Mouse (Mus musculus) neural tube, embryonic 11.5 days (tissue): ENCODE results near the gene Dhx32. TPM values are rescaled to one million over a fixed set of nuclear protein-coding genes. Genes with fewer than 3 reads are reported as not detected.
"Not testable (repeated sequence)": the region's sequence is repeated elsewhere in the genome, so short reads cannot be mapped to it uniquely, and the experiment has no call there.

Experiments used
- ATAC-seq: fragments of 200-750 bp; cut with Nextera tagmentation; 2 replicates; pipeline ENCODE4 v1.8.0; 2017; ENCODE audit warnings: moderate number of reproducible peaks, mild to moderate bottlenecking, moderate TSS enrichment, moderate library complexity; ENCODE audit not compliant: insufficient read depth, low FRiP score, low TSS enrichment
- DNase-seq: peaks from one replicate; pipeline ENCODE4 v3.0.0-alpha.2; 2015; ENCODE audit warnings: low spot score
- H3K27ac ChIP-seq: fragments of 300-500 bp; sonication (generic); 2 replicates; pipeline ENCODE4 v1.5.1; 2014; ENCODE audit warnings: low read depth, mild to moderate bottlenecking, low read length
- H3K27me3 ChIP-seq: fragments of 300-500 bp; sonication (generic); 2 replicates; pipeline ENCODE4 v1.6.1; 2014; ENCODE audit warnings: mild to moderate bottlenecking, low read length, mixed read lengths; ENCODE audit not compliant: control insufficient read depth, insufficient read depth
- H3K36me3 ChIP-seq: fragments of 300-500 bp; sonication (generic); 2 replicates; pipeline ENCODE4 v1.6.1; 2014; ENCODE audit warnings: mild to moderate bottlenecking, low read length, moderate library complexity, mixed read lengths; ENCODE audit not compliant: control insufficient read depth, insufficient read depth
- H3K4me1 ChIP-seq: fragments of 300-500 bp; sonication (generic); 2 replicates; pipeline ENCODE4 v1.6.1; 2014; ENCODE audit warnings: low read length, mixed read lengths; ENCODE audit not compliant: control insufficient read depth, insufficient read depth
- H3K4me2 ChIP-seq: fragments of 300-500 bp; sonication (generic); 2 replicates; pipeline ENCODE4 v1.6.1; 2014; ENCODE audit warnings: low read depth, mild to moderate bottlenecking, moderate library complexity
- H3K4me3 ChIP-seq: fragments of 300-500 bp; sonication (generic); 2 replicates; pipeline ENCODE4 v1.5.1; 2014; ENCODE audit warnings: low read depth, low read length
- H3K9ac ChIP-seq: fragments of 300-500 bp; sonication (generic); 2 replicates; pipeline ENCODE4 v1.6.1; 2014; ENCODE audit warnings: mild to moderate bottlenecking, low read length
- H3K9me3 ChIP-seq: fragments of 300-500 bp; sonication (generic); 2 replicates; pipeline ENCODE4 v1.6.1; 2016; ENCODE audit warnings: low read length; ENCODE audit not compliant: control insufficient read depth
- WGBS: fragments of 180-500 bp; shearing (Covaris S2); extraction: QIAGEN DNeasy Blood & Tissue Kit; methylation state at CpG from one replicate; pipeline ENCODE4 v1.1.7; 2014; 5-methylcytosine and 5-hydroxymethylcytosine counted together
- polyA plus RNA-seq: library from polyadenylated mRNA; unstranded; fragments of >200 nt; fragmentation: Nextera tagmentation; extraction: Ambion mirVana; gene quantifications from 2 replicates; pipeline ENCODE4 v1.2.1, GENCODE M21; 2014

The Dhx32 gene
- polyA plus RNA-seq, 1 experiment from 2014 or later, result 52.7 TPM

DNA sequence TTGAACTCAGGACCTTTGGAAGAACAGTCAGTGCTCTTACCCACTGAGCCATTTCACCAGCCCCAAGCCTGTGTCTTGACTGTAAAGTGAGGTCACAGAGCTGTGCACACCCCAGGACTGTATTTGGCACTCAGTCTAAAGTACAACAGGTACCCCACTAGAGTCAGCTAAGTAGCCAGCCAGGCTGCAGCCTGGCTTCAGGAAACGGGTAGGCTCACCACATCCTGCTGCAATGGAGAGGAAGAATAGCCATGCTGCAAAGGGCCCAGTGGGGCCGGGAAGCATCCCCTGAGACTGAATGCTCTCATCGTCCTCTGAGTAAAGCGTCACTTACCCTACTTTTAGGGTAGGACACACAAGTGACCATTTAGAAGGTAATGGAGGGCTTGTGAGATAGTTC, 82.6 kb downstream of the Dhx32 start:
- WGBS, result 85% methylated on average over 4 of the region's 4 CpGs

GRCm38 (mm10) chr7:133698021-133698709, 84.4 kb downstream of the Dhx32 start:
- 91% methylated on average over 12 of the region's 12 CpGs for WGBS
- no peaks in the 10 kb centered on the region for H3K9me3 ChIP-seq
- no peak for ATAC-seq
- H3K27ac ChIP-seq, result no peak overlapping the region
- no peak for DNase-seq
- H3K9ac ChIP-seq, result no peak overlapping the region
- no peaks in the 10 kb centered on the region for H3K36me3 ChIP-seq
- H3K4me3 ChIP-seq, result no peak overlapping the region
- no peak overlapping the region for H3K4me2 ChIP-seq
- H3K4me1 ChIP-seq, result no peaks in the 10 kb centered on the region
- H3K27me3 ChIP-seq, result no peaks in the 10 kb centered on the region

More for the DNA sequence above, 82.6 kb downstream of the Dhx32 start:
- Histone ChIP-seq H3K4me3 (no peak overlapping the region), H3K4me2 (no peak overlapping the region), H3K36me3 (no peaks in the 10 kb centered on the region), H3K9me3 (no peaks in the 10 kb centered on the region), H3K4me1 (no peaks in the 10 kb centered on the region), H3K27ac (no peak overlapping the region), H3K27me3 (no peaks in the 10 kb centered on the region), H3K9ac (no peak overlapping the region)
- no peak for DNase-seq
- no peak for ATAC-seq

GRCm38 (mm10) chr7:133685644-133686043, 96.9 kb downstream of the Dhx32 start:
- H3K4me3 ChIP-seq, H3K4me1 ChIP-seq, ATAC-seq, H3K9me3 ChIP-seq, H3K27ac ChIP-seq, H3K36me3 ChIP-seq, H3K9ac ChIP-seq, H3K4me2 ChIP-seq, H3K27me3 ChIP-seq, DNase-seq: not testable (repeated sequence)

DNA sequence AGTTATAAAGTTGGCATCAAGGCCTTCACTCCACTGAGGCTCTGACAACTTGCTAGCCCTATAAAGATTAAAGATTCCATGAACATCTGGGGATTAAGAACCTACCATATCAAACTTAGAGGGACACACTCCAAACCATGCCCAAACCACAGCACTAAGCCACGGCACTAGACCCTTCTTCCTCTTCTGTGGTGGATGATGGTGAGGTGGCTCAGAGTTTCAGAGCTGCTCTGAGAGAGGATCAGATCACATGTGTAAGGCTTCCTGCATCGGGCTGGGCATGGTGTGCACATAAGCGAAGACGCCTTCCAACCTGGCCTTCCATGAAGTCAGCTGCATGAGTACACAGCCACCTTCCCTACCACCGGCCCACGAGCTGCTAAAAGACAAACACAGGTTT, 97.8 kb downstream of the Dhx32 start:
- no peak for ATAC-seq
- H3K9ac ChIP-seq, result no peak overlapping the region
- H3K4me1 ChIP-seq, result no peaks in the 10 kb centered on the region
- DNase-seq, result no peak
- H3K27ac ChIP-seq, result no peak overlapping the region
- no peaks in the 10 kb centered on the region for H3K27me3 ChIP-seq
- H3K36me3 ChIP-seq, result no peaks in the 10 kb centered on the region
- H3K9me3 ChIP-seq, result peaks cover 3% of the 10 kb centered on the region; the same call in 1 of the 2 replicates
- no peak overlapping the region for H3K4me3 ChIP-seq
- 93% methylated on average over 6 of the region's 6 CpGs for WGBS
- no peak overlapping the region for H3K4me2 ChIP-seq

DNA sequence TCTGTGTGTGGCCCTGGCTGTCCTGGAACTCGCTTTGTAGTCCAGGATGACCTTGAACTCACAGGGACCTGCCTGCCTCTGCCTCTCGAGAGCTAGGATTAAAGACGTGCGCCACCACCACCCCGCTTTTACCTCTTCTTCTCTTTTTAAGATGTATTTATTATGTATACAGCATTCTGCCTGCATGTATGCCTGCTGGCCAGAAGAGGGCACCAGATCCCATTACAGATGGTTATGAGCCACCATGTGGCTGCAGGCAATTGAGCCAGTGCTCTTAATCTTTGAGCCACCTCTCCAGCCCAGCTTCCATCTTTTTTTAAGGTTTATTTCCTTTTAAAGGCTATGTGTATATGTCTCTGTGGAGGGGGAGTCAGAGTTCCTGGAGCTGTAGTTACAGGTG, 98.4 kb downstream of the Dhx32 start:
- H3K27me3 ChIP-seq, result no peaks in the 10 kb centered on the region
- no peak overlapping the region for H3K4me3 ChIP-seq
- 88% methylated on average over 5 of the region's 5 CpGs for WGBS
- H3K27ac ChIP-seq, result no peak overlapping the region
- no peak overlapping the region for H3K4me2 ChIP-seq
- H3K36me3 ChIP-seq, result no peaks in the 10 kb centered on the region
- H3K9ac ChIP-seq, result no peak overlapping the region
- no peak for ATAC-seq
- no peaks in the 10 kb centered on the region for H3K4me1 ChIP-seq
- no peak for DNase-seq
- H3K9me3 ChIP-seq, result peaks cover 3% of the 10 kb centered on the region; the same call in 1 of the 2 replicates

DNA sequence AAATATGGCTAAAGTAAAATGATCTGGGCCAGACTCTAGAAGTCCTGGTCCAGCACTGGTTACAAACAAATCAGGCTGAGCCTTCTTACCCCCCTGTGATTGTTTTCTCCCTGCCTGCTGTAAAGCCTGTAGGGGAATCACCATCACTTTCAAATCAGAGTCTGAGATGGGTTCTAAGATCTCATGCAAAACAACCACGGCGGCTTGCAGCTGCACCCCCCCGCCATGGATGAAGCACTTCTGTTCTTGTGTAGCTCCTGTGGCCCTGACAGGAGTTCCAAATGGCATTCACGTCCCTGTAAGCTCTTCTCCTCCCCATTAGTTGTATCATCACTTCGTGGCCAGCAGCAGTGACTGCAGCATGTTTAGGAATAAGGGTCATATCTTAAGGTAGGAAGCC, 98.9 kb downstream of the Dhx32 start:
- DNase-seq (no peak), ATAC-seq (no peak)
- H3K9ac ChIP-seq, result no peak overlapping the region
- no peak overlapping the region for H3K4me3 ChIP-seq
- peaks cover 3% of the 10 kb centered on the region; the same call in 1 of the 2 replicates for H3K9me3 ChIP-seq
- no peaks in the 10 kb centered on the region for H3K36me3 ChIP-seq
- WGBS, result 81% methylated on average over 5 of the region's 5 CpGs
- H3K27me3 ChIP-seq, result no peaks in the 10 kb centered on the region
- H3K4me2 ChIP-seq, result no peak overlapping the region
- H3K27ac ChIP-seq, result no peak overlapping the region
- no peaks in the 10 kb centered on the region for H3K4me1 ChIP-seq

GRCm38 (mm10) chr7:133679961-133680360, 102.6 kb downstream of the Dhx32 start, which contains the start of gene Mmp21:
Gene Mmp21 (minus strand): TSS chr7:133680061.
- no peak within 1 kb of the TSS for H3K27ac ChIP-seq
- H3K9me3 ChIP-seq, result no peaks in the 10 kb centered on the region
- DNase-seq (no peak), ATAC-seq (no peak)
- 85% methylated on average over 3 of the region's 3 CpGs for WGBS
- H3K27me3 ChIP-seq, result no peaks in the 10 kb centered on the region
- H3K4me3 ChIP-seq, result no peak within 1 kb of the TSS
- H3K4me1 ChIP-seq, result no peaks in the 10 kb centered on the region
- H3K9ac ChIP-seq, result no peak within 1 kb of the TSS
- H3K36me3 ChIP-seq, result no peaks in the 10 kb centered on the region
- no peak within 1 kb of the TSS for H3K4me2 ChIP-seq

DNA sequence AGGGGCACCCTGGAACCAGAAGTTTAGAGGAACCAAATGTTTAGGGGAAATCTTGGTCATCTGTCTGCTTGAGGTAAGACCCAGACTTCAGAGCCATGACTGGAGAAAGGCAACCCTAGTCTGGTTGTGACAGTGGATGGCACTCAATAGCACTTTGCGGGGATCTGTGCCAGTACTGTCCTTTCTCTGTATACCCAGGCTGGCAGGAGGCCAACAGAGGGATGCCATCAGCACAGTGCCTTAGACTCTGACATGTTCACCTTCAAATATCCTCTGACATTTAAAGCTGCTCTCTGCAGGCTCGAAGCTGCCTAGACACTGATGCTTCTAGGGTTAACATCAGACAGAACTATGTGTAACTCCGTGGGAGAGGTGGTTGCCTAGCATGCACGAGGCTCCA, 103.1 kb downstream of the Dhx32 start:
- DNase-seq, result no peak
- 73% methylated on average over 4 of the region's 4 CpGs for WGBS

DNA sequence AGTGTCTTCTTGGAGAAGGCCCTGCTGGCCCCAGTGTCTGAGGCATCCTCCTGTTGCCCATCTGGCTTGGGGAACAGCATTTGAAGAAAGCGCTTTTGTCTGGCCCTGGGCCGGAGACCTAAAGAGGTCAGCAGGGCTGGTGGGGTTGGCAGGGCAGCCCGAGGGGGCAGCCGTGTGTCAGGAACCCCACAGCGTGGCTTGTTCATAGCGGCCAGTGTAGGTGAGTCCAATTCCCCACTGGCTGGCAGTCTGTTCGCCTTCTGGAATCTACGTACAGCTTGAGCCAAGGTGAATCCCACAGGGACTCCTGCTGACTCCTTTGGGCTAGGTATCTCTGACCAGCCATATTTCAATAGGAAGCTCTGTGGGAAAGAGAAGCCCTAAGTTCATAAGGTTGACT, 103.8 kb downstream of the Dhx32 start:
- Histone ChIP-seq H3K9me3 (no peaks in the 10 kb centered on the region), H3K27me3 (no peaks in the 10 kb centered on the region), H3K4me2 (no peak overlapping the region), H3K27ac (no peak overlapping the region), H3K4me3 (no peak overlapping the region), H3K4me1 (no peaks in the 10 kb centered on the region), H3K9ac (no peak overlapping the region), H3K36me3 (no peaks in the 10 kb centered on the region)
- no peak for DNase-seq
- WGBS, result 83% methylated on average over 8 of the region's 8 CpGs
- no peak for ATAC-seq

More for the DNA sequence above, 103.1 kb downstream of the Dhx32 start:
- H3K4me1 ChIP-seq, result no peaks in the 10 kb centered on the region
- H3K9me3 ChIP-seq, result no peaks in the 10 kb centered on the region
- no peak for ATAC-seq
- H3K9ac ChIP-seq, result no peak overlapping the region
- H3K36me3 ChIP-seq, result no peaks in the 10 kb centered on the region
- no peak overlapping the region for H3K4me3 ChIP-seq
- H3K27me3 ChIP-seq, result no peaks in the 10 kb centered on the region
- no peak overlapping the region for H3K27ac ChIP-seq
- no peak overlapping the region for H3K4me2 ChIP-seq
